Mouse (Mus musculus) bone marrow macrophage, adult 2 months (primary cell): ENCODE results near the gene Sipa1l3. TPM values are rescaled to one million over a fixed set of nuclear protein-coding genes. Genes with fewer than 3 reads are reported as not detected.

Experiments used
- H3K27ac ChIP-seq: 2 replicates; pipeline ENCODE4 v1.5.1; 2012; ENCODE audit warnings: low read depth, low read length; ENCODE audit not compliant: insufficient read depth
- H3K4me1 ChIP-seq: 2 replicates; pipeline ENCODE4 v1.6.1; 2012; ENCODE audit warnings: low read length; ENCODE audit not compliant: control insufficient read depth, insufficient read depth
- H3K4me3 ChIP-seq: 2 replicates; pipeline ENCODE4 v1.5.1; 2012; ENCODE audit warnings: mild to moderate bottlenecking, low read length, moderate library complexity; ENCODE audit not compliant: insufficient read depth
- CTCF ChIP-seq: IDR thresholded peaks from 2 replicates; pipeline ENCODE4 v1.5.1; 2012; ENCODE audit warnings: low read depth, mild to moderate bottlenecking, low read length, moderate library complexity
- POLR2A ChIP-seq: IDR thresholded peaks from 2 replicates; pipeline ENCODE4 v1.6.1; 2012; ENCODE audit warnings: mild to moderate bottlenecking, low read depth, low read length, borderline replicate concordance
- polyA plus RNA-seq: library from polyadenylated mRNA; stranded (reverse); fragments of >200 nt; gene quantifications from 2 replicates; pipeline ENCODE4 v1.2.4, GENCODE M21; 2012; ENCODE audit not compliant: missing spikeins, insufficient read depth, insufficient read length

Gene Sipa1l3
- polyA plus RNA-seq, 1 experiment, result 23.4 TPM

DNA sequence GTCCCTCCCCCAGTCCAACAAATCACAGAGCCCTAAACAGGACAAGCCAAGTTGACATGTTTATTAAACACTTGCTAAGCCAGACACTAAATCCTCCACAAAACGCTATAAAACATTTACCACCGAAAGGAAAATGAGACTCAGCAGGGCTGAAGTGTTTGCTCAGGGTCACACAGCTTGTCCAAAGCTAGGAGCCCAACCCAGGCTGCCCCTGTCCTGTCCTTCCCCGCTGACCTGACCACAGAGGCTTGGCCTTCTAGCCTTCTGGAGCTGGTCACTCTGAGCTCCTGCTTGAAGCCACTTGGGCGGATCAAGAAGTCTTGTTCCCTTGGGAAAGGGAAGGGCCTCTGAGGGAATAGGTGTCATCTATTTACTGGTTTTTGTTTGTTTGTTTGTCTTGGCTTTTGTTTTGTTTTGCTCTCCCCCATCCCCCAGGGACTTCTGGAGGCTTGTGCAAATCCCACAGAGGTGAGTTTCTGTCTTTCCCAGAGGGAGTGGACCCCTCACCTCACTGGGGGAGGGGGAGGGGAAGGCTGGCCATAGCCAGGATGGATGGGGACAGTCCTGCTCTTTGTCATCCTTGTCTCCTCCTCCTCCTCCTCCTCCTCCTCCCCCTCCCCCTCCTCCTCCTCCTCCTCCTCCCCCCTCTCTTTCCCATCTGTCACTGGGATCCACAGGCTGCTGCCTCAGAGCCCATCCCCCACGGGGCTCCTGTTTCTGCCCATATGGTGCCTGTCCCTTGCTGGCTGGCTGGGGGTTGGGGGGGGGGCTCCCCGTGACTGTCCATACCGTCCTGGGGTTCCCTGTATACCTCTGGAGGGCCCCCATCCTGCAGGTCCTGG lies 226.6 kb downstream of the Sipa1l3 start:
- H3K4me1 ChIP-seq, result no peaks in the 10 kb centered on the region
- TF ChIP-seq POLR2A (no peak), CTCF (no peak)
- H3K4me3 ChIP-seq, result no peak overlapping the region
- H3K27ac ChIP-seq, result no peak overlapping the region

DNA sequence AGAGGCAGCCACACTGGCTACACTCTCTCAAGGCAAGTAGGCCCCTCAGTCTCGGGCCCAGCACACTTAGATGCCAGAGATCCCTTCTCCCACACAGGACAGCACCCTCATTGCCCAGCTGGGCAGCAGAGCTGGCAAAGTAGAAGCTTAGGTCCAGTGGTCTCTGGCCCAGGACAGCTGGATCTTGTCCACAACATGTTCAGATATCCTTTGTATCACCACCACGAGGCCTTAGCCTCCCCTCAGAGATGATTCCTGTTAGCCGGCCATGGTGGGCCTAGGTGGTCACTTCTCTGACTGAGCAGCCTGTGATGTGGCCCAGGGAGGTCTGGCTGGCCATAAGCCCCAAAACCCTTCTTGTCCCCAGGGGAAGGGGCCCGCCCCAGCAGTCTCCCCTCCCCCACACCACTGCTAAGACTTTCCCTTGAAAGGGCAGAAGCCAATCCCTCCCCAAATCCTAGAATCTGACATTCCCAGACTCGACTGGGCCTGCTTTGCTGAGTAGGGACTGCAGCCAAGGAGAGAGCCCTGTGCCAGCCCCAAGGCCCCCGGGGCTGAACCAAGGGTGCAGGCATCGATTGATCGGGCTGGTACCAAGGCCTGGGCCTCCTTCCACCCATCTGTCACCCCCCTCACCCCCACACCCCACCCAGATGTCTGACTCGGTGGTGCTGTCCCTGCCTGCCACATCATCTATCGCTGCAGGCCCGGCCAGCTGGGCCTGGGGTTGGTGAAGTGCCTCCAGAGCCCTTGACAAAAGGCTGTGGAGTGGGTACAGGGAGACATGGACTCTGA lies 227.6 kb downstream of the Sipa1l3 start:
- Histone ChIP-seq H3K4me1 (no peaks in the 10 kb centered on the region), H3K27ac (no peak overlapping the region), H3K4me3 (no peak overlapping the region)
- TF ChIP-seq CTCF (no peak), POLR2A (no peak)

DNA sequence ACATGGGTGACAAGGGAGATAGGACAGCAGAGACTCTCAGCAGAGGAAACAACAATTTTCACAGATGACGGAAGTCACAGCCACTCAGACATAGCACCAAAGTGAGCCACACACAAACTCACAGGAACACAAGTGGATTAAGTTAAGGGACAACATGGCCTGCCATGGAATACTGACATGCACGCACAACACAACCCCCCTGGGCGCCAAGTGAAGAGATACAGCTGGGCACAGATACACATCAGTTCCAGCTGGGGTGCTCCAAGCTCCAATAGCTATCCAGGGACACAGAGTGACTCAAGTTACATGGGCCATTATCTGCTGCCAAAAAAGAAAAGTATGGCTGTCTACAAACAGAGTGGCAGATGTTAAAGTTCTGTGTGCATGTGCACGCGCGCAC lies 228.6 kb downstream of the Sipa1l3 start:
- H3K4me3 ChIP-seq, result no peak overlapping the region

DNA sequence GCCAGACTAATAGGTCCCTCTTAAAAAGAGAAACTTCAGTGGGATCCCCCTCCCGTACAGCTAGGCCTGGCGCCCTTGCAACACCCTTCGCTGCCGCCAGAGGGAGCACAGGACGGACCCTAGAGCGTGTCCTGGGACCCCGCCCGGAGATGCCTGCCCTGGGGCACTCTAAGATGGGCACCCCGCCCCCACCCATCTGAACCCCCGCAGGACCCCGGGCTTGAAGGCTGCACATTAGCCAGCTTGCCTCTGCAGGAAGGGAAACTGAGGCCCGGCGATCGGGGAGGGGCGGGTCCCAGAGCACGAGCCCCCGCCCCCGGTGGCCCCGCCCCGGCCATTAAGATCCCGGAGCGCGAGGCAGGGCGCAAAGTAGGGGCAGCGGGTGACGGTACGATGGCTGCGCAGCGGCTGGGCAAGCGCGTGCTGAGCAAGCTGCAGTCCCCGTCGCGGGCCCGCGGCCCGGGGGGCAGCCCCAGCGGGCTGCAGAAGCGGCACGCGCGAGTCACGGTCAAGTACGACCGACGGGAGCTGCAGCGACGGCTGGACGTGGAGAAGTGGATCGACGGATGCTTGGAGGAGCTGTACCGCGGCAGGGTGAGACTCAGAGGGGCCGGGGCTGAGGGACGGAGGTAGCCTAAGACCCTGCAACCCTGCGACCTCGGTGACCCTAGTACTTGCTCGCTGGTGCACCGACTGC lies 229.4 kb downstream of the Sipa1l3 start, which contains the start of gene Ppp1r14a:
Ppp1r14a (plus strand) TSS at position 367 of the 697 bp plus-strand sequence.
- peak within 1 kb of the TSS; percentile 44 for H3K4me3 ChIP-seq
- no peaks in the 10 kb centered on the region for H3K4me1 ChIP-seq
- TF ChIP-seq POLR2A (no peak), CTCF (peak; percentile 86)
- no peak within 1 kb of the TSS for H3K27ac ChIP-seq

More for the DNA sequence above, 228.6 kb downstream of the Sipa1l3 start:
- Histone ChIP-seq H3K4me1 (no peaks in the 10 kb centered on the region), H3K27ac (no peak overlapping the region)
- no peak for TF ChIP-seq POLR2A

DNA sequence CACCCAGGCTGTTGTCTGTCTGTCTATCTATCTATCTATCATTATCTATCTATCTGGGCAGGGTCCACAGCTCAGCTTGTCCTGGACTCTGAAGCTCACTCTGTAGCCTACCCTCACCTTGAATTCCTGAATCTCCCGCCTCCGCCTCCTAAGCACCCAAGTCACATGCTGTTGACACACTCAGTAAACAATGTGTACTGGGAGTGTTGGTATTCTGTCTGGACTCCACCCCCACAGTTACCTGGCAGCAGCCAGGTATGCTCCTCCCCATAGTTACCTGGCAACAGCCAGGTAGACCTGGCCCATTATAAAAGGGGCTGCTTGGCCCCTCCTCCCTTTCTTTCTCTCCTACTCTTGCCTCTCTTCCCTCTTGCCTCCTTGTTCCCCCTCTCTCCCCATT lies 230.4 kb downstream of the Sipa1l3 start:
- TF ChIP-seq POLR2A (no peak), CTCF (no peak)

DNA sequence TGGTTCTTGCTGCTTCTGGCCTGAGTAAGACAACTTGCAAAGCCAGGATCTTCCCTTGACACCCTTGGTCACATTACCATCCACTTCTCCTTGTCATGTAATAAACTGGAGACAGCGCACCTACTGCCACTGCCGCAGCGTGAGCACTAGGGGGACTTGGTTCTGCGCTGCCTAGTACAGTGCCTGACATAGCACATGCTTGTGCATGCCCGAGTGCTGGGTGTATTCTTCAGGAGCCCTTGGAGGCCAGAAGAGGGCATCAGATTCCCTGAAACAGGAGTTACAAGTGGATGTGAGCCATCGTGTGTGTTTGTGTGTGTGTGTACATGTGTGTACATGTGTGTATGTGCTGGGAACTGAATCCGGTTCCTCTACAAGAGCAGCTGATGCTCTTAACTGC lies 231.0 kb downstream of the Sipa1l3 start:
- Histone ChIP-seq H3K4me3 (no peak overlapping the region), H3K27ac (no peak overlapping the region), H3K4me1 (no peaks in the 10 kb centered on the region)
- TF ChIP-seq POLR2A, result no peak
- no peak for TF ChIP-seq CTCF

More for the DNA sequence above, 230.4 kb downstream of the Sipa1l3 start:
- H3K4me1 ChIP-seq, result no peaks in the 10 kb centered on the region
- H3K27ac ChIP-seq, result no peak overlapping the region
- no peak overlapping the region for H3K4me3 ChIP-seq

DNA sequence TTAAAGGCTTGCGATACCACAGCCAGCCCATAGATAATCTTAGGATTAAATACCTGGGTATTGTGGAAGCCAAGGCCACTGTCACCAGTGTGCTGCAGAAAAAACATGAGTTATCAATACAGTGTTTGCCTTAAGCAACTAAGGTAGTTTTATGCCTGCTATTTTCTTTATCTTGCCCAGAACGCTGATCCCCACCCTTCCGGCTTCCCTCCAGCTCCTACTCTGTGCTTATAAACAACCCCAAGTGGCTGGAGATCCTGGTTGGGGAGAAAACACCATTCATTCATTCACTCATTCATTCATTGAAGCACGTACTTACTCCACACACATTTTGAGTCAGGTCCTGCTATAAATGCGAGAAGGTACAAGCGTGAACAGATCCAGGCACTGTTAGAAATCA lies 233.9 kb downstream of the Sipa1l3 start:
- Histone ChIP-seq H3K4me1 (no peaks in the 10 kb centered on the region), H3K27ac (no peak overlapping the region), H3K4me3 (no peak overlapping the region)
- TF ChIP-seq POLR2A, result no peak
- no peak for TF ChIP-seq CTCF

DNA sequence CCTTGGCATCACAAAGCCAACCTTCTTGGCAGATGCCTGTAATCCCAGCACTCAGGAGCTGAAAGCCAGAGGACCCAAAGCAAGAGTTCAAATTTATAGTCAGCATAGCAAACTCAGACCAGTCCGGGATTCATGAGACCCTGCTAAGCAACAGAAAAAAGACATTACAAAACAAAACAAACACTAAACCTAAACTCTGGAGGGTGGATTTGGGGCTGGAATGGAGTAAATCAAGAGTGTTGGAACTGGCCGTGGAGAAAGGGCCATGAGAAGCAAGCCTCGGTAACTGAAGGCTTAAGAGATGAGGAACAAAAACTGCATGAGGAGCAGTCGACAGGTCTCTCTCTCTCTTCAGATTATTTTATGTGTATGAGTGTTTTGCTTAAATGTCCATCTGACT lies 234.6 kb downstream of the Sipa1l3 start:
- Histone ChIP-seq H3K4me1 (no peaks in the 10 kb centered on the region), H3K27ac (no peak overlapping the region), H3K4me3 (no peak overlapping the region)
- TF ChIP-seq CTCF (no peak), POLR2A (no peak)

DNA sequence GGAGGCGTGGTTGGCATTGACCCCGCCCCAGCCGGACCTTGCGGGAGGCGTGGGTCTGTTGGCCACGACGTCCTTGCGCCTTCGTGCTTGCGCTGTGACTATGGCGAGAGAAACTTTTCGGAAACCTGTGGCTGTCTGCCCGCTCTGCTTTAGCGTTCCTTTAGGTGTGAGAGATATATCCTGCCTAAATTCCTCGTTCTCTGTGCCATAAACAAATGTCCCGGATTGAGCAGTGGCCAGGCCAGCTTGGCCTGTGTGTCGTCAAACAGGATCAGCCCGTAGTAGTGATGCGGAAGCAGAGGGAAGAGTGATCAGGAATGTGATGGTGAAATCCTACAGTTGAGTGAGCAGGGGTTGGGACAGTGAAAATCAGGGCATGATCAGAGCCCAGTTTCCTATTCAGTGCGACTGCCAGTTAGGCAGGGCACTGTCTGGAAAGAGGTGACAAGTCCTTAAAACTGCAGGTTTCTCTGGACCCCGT lies 236.3 kb downstream of the Sipa1l3 start:
- TF ChIP-seq POLR2A (no peak), CTCF (no peak)
- H3K4me3 ChIP-seq, result peak overlapping the region; percentile 51
- H3K27ac ChIP-seq, result no peak overlapping the region
- H3K4me1 ChIP-seq, result no peaks in the 10 kb centered on the region
